Mouse (Mus musculus): Measurements from ENCODE around the gene Zfp646. TPM values are rescaled to one million over a fixed set of nuclear protein-coding genes. Genes with fewer than 3 reads are reported as not detected.
A peak's percentile ranks its signal among the peaks of the same experiment; 100 is the strongest.
"Not testable (repeated sequence)": the region's sequence is repeated elsewhere in the genome, so short reads cannot be mapped to it uniquely, and the experiment has no call there.

The Zfp646 gene
- polyA plus RNA-seq, 1 experiment from 2014 or later = 17.5 TPM

DNA sequence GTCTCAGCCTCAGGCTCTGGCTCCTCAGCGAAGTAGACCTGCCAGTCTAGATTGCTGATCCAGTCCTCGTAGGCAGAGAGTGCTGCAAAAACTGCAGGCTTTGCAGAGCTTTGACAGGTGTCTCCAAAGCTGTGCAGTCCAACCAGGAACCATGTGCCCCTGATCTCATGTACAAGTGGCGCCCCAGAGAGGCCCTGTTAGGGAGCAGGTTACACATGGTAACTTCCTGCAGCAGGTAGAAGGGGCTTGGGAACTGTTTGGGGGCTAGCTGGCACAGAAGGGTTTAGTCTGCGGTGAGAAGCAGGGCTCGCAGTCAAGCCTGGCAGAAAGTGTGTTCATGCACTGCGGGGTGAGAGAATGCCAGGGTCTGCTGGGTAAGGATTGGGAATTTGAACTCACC, 10.5 kb downstream of the Zfp646 start:
- Histone ChIP-seq H3K36me3 (peaks cover 100% of the 10 kb centered on the region), H3K4me1 (replicated peaks) (peaks cover 17% of the 10 kb centered on the region), H3K4me3 (replicated peaks) (no peak overlapping the region), H3K9ac (replicated peaks) (no peak overlapping the region), H3K4me2 (no peak overlapping the region), H3K27me3 (no peaks in the 10 kb centered on the region), H3K27ac (no peak overlapping the region), H3K9me3 (no peaks in the 10 kb centered on the region)
- ATAC-seq (ENCODE audit: insufficient number of reproducible peaks, insufficient read depth, low FRiP score, low TSS enrichment, low read depth) = no peak
- WGBS = 91% methylated on average over 6 of the region's 6 CpGs

GRCm38 (mm10) chr7:127887191-127887590, 11.2 kb downstream of the Zfp646 start:
- H3K9ac ChIP-seq (replicated peaks) = 0 out of 2 replicates have a peak overlapping the region, but pooled peaks have one; percentile 23
- H3K4me2 ChIP-seq = no peak overlapping the region
- no peaks in the 10 kb centered on the region for H3K9me3 ChIP-seq
- H3K4me1 ChIP-seq (replicated peaks) = peaks cover 17% of the 10 kb centered on the region
- WGBS = 83% methylated on average over 8 of the region's 8 CpGs
- peaks cover 98% of the 10 kb centered on the region for H3K36me3 ChIP-seq
- no peak overlapping the region for H3K4me3 ChIP-seq (replicated peaks)
- no peaks in the 10 kb centered on the region for H3K27me3 ChIP-seq
- H3K27ac ChIP-seq = no peak overlapping the region
- no peak for ATAC-seq (ENCODE audit: insufficient number of reproducible peaks, insufficient read depth, low FRiP score, low TSS enrichment, low read depth)

GRCm38 (mm10) chr7:127887781-127888180, 11.8 kb downstream of the Zfp646 start:
- Histone ChIP-seq H3K36me3 (peaks cover 98% of the 10 kb centered on the region), H3K4me2 (no peak overlapping the region), H3K9me3 (no peaks in the 10 kb centered on the region), H3K27ac (no peak overlapping the region), H3K9ac (replicated peaks) (no peak overlapping the region), H3K27me3 (no peaks in the 10 kb centered on the region), H3K4me3 (replicated peaks) (no peak overlapping the region), H3K4me1 (replicated peaks) (peaks cover 17% of the 10 kb centered on the region)
- WGBS = 86% methylated on average over 3 of the region's 3 CpGs
- no peak for ATAC-seq (ENCODE audit: insufficient number of reproducible peaks, insufficient read depth, low FRiP score, low TSS enrichment, low read depth)

DNA sequence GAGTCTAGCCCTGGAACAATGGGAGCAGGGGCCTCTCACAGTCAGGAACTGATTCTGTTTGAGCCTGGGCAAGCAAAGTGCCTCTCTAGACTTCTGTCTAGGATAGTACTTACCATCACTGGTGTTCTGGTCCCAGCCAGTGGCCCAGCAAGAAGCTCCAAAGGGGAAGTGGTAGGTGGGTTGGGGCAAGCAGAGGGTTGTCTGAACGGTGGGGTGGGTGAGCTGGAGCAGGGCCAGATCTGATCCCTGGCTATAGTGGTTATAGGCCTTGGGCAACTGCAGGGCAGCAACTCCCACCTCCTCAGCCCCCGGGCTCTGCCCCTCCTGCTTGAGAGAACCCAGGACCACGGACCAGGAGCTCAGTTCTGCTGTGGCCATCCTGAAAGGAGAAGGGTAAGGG, 12.8 kb downstream of the Zfp646 start:
- no peak overlapping the region for H3K27ac ChIP-seq
- no peak overlapping the region for H3K4me3 ChIP-seq (replicated peaks)
- no peak overlapping the region for H3K9ac ChIP-seq (replicated peaks)
- H3K36me3 ChIP-seq = peaks cover 98% of the 10 kb centered on the region
- H3K4me1 ChIP-seq (replicated peaks) = peaks cover 9% of the 10 kb centered on the region
- WGBS = 74% methylated on average over 3 of the region's 3 CpGs
- no peaks in the 10 kb centered on the region for H3K9me3 ChIP-seq
- no peak for ATAC-seq (ENCODE audit: insufficient number of reproducible peaks, insufficient read depth, low FRiP score, low TSS enrichment, low read depth)
- no peaks in the 10 kb centered on the region for H3K27me3 ChIP-seq
- H3K4me2 ChIP-seq = no peak overlapping the region

DNA sequence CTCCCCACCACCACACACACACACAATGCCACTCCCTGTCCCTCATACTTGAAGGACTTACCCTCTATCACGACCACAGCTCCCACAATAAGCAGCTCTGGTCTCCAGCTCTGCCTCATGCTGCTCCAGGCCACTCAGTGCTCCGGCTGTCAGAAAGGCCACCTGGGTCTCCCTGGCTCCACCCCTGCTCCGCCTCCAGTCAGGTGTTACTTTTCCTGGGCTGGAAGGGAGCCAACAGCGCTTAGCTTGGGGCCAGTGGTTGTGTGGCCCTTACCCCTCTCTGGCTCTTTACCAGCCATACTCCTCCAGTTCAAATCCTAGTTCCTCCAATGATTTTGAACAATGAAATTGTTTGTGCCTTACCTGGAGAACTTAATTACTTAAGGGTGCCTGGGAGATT, 14.8 kb downstream of the Zfp646 start, which contains the start of gene Prss53:
Gene Prss53 (minus strand): TSS at position 173 of the 400 bp plus-strand sequence.
- no peaks in the 10 kb centered on the region for H3K9me3 ChIP-seq
- no peak within 1 kb of the TSS for H3K4me2 ChIP-seq
- H3K4me3 ChIP-seq (replicated peaks) = no peak within 1 kb of the TSS
- no peak within 1 kb of the TSS for H3K27ac ChIP-seq
- H3K36me3 ChIP-seq = peaks cover 80% of the 10 kb centered on the region
- H3K27me3 ChIP-seq = no peaks in the 10 kb centered on the region
- WGBS = 26% methylated on average over 4 of the region's 4 CpGs
- no peak for ATAC-seq (ENCODE audit: insufficient number of reproducible peaks, insufficient read depth, low FRiP score, low TSS enrichment, low read depth)
- peaks cover 13% of the 10 kb centered on the region for H3K4me1 ChIP-seq (replicated peaks)
- no peak within 1 kb of the TSS for H3K9ac ChIP-seq (replicated peaks)

- Histone ChIP-seq H3K27me3 (0 out of 2 replicates have a peak, but pooled peaks cover under 1% of the 10 kb centered on the region), H3K27ac (no peak overlapping the region), H3K9me3 (no peaks in the 10 kb centered on the region), H3K4me2 (peak overlapping the region; percentile 79), H3K9ac (replicated peaks) (peak overlapping the region; percentile 70; the same call in 1 of the 2 replicates), H3K4me3 (replicated peaks) (peak overlapping the region; percentile 59), H3K4me1 (replicated peaks) (peaks cover 13% of the 10 kb centered on the region), H3K36me3 (peaks cover 43% of the 10 kb centered on the region)
- ATAC-seq (ENCODE audit: insufficient number of reproducible peaks, insufficient read depth, low FRiP score, low TSS enrichment, low read depth) = no peak
- WGBS = 72% methylated on average over 5 of the region's 5 CpGs
These were observed 18.5 kb downstream of the Zfp646 start for GRCm38 (mm10) chr7:127894480-127894879.

DNA sequence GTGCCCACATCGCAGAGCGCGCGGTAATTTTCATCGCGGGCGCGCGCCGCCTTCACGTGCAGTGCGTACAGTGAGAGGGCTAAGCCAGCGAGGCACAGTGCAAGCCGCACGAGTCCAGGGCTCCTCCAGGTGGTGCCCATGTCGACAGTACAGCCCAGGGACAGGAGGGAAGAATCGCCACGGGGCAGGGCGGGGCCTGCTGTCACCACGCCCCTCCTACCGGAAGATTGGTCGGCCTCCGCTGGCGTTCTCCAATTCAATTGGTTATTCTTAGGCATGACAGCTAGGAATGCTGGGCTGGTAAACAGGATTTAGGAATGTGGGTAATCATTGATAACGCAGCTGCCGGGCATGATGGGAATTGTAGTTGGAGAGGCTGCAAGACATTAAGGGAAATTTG, 19.4 kb downstream of the Zfp646 start, which contains the start of the genes Gm21974 and Vkorc1:
Gene Gm21974 (minus strand): TSS at position 13 of the 400 bp plus-strand sequence.
Gene Vkorc1 (minus strand): TSS at position 176 of the 400 bp plus-strand sequence.
- peak within 1 kb of the TSS; percentile 80 for H3K27ac ChIP-seq
- peaks cover 33% of the 10 kb centered on the region for H3K36me3 ChIP-seq
- H3K4me2 ChIP-seq = peak within 1 kb of the TSS; percentile 79
- peak within 1 kb of the TSS; percentile 59 for H3K4me3 ChIP-seq (replicated peaks)
- no peaks in the 10 kb centered on the region for H3K9me3 ChIP-seq
- peaks cover 13% of the 10 kb centered on the region for H3K4me1 ChIP-seq (replicated peaks)
- H3K27me3 ChIP-seq = 0 out of 2 replicates have a peak, but pooled peaks cover 2% of the 10 kb centered on the region
- H3K9ac ChIP-seq (replicated peaks) = peak within 1 kb of the TSS; percentile 70
- ATAC-seq (ENCODE audit: insufficient number of reproducible peaks, insufficient read depth, low FRiP score, low TSS enrichment, low read depth) = peak; percentile 98
- under 1% methylated on average over 26 of the region's 26 CpGs for WGBS

DNA sequence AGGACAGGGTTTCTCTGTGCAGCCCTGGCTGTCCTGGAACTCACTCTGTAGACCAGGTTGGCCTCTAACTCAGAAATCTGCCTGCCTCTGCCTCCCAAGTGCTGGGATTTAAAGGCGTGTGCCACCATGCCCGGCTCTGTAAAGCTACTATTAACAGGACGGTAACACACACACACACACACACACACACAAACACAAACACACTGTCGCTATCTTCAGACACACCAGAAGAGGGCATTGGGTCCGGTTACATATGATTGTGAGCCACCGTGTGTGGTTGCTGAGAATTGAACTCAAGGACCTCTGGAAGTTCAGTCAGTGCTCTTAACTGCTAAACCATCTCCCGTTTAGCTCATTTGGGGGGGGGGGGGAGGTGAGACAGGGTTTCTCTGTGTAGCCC, 19.9 kb downstream of the Zfp646 start:
- WGBS = 63% methylated on average over 7 of the region's 7 CpGs
- not testable (repeated sequence) for H3K27ac ChIP-seq; H3K27me3 ChIP-seq; H3K9ac ChIP-seq (replicated peaks); ATAC-seq (ENCODE audit: insufficient number of reproducible peaks, insufficient read depth, low FRiP score, low TSS enrichment, low read depth); H3K4me1 ChIP-seq (replicated peaks); H3K9me3 ChIP-seq
- Histone ChIP-seq H3K4me2 (peak overlapping the region; percentile 79), H3K36me3 (peaks cover 29% of the 10 kb centered on the region), H3K4me3 (replicated peaks) (peak overlapping the region; percentile 59)

- WGBS = 55% methylated on average over 13 of the region's 13 CpGs
- Histone ChIP-seq H3K27me3 (0 out of 2 replicates have a peak, but pooled peaks cover 2% of the 10 kb centered on the region), H3K36me3 (peaks cover 24% of the 10 kb centered on the region), H3K9me3 (no peaks in the 10 kb centered on the region), H3K4me2 (no peak overlapping the region), H3K4me1 (replicated peaks) (peaks cover 9% of the 10 kb centered on the region), H3K9ac (replicated peaks) (no peak overlapping the region), H3K4me3 (replicated peaks) (no peak overlapping the region), H3K27ac (no peak overlapping the region)
- ATAC-seq (ENCODE audit: insufficient number of reproducible peaks, insufficient read depth, low FRiP score, low TSS enrichment, low read depth) = no peak
These were observed 20.4 kb downstream of the Zfp646 start for GRCm38 (mm10) chr7:127896384-127896783.

- Histone ChIP-seq H3K4me3 (replicated peaks) (no peak overlapping the region), H3K27ac (no peak overlapping the region), H3K4me1 (replicated peaks) (peaks cover 9% of the 10 kb centered on the region), H3K4me2 (no peak overlapping the region), H3K9me3 (no peaks in the 10 kb centered on the region), H3K27me3 (0 out of 2 replicates have a peak, but pooled peaks cover 2% of the 10 kb centered on the region), H3K9ac (replicated peaks) (no peak overlapping the region), H3K36me3 (peaks cover 14% of the 10 kb centered on the region)
- 85% methylated on average over 7 of the region's 7 CpGs for WGBS
- no peak for ATAC-seq (ENCODE audit: insufficient number of reproducible peaks, insufficient read depth, low FRiP score, low TSS enrichment, low read depth)
These were observed 21.5 kb downstream of the Zfp646 start for GRCm38 (mm10) chr7:127897542-127897941.

- 32% methylated on average over 10 of the region's 10 CpGs for WGBS
- H3K27ac ChIP-seq = no peak overlapping the region
- H3K27me3 ChIP-seq = 0 out of 2 replicates have a peak, but pooled peaks cover 2% of the 10 kb centered on the region
- H3K4me2 ChIP-seq = no peak overlapping the region
- H3K9ac ChIP-seq (replicated peaks) = no peak overlapping the region
- H3K4me1 ChIP-seq (replicated peaks) = peaks cover 9% of the 10 kb centered on the region
- H3K4me3 ChIP-seq (replicated peaks) = no peak overlapping the region
- no peaks in the 10 kb centered on the region for H3K9me3 ChIP-seq
- H3K36me3 ChIP-seq = peaks cover 6% of the 10 kb centered on the region
- ATAC-seq (ENCODE audit: insufficient number of reproducible peaks, insufficient read depth, low FRiP score, low TSS enrichment, low read depth) = no peak
These were observed 22.3 kb downstream of the Zfp646 start for GRCm38 (mm10) chr7:127898179-127898956.

All from limb, embryonic 12.5 days (tissue).